Mouse (Mus musculus): Measurements from ENCODE around the gene Tns4. TPM values are rescaled to one million over a fixed set of nuclear protein-coding genes. Genes with fewer than 3 reads are reported as not detected.

Gene Tns4
- 0.42 TPM for polyA plus RNA-seq (2014; fragmentation: Illumina TruSeq; extraction: RNeasy Lipid Tissue Mini Kit (QIAGEN cat#74804); ENCODE audit: low read depth, low replicate concordance)

GRCm38 (mm10) chr11:99089077-99089601 lies at the start of gene Tns4:
Tns4 (minus strand) TSS chr11:99089306.

GRCm38 (mm10) chr11:99041051-99041729 lies 47.9 kb downstream of the Tns4 start, which contains the start of gene Igfbp4:
Igfbp4 (plus strand) TSS chr11:99041244.

GRCm38 (mm10) chr11:99023500-99024467 lies 65.3 kb downstream of the Tns4 start, which contains the start of gene Top2a:
Top2a (minus strand) TSS chr11:99024189.

Other genes with a start within 250 kb of the Tns4 start
- 5.2 TPM for gene Wipf2, start 225.7 kb downstream of the Tns4 start, polyA plus RNA-seq (2014; fragmentation: Illumina TruSeq; extraction: RNeasy Lipid Tissue Mini Kit (QIAGEN cat#74804); ENCODE audit: low read depth, low replicate concordance)
- 0.29 TPM for gene Cdc6, start 181.5 kb downstream of the Tns4 start, polyA plus RNA-seq (2014; fragmentation: Illumina TruSeq; extraction: RNeasy Lipid Tissue Mini Kit (QIAGEN cat#74804); ENCODE audit: low read depth, low replicate concordance)
- gene Rara, start 161.5 kb downstream of the Tns4 start, polyA plus RNA-seq (2014; fragmentation: Illumina TruSeq; extraction: RNeasy Lipid Tissue Mini Kit (QIAGEN cat#74804); ENCODE audit: low read depth, low replicate concordance): 8.3 TPM
- gene Gjd3, start 106.3 kb downstream of the Tns4 start, polyA plus RNA-seq (2014; fragmentation: Illumina TruSeq; extraction: RNeasy Lipid Tissue Mini Kit (QIAGEN cat#74804); ENCODE audit: low read depth, low replicate concordance): not detected
- 0.60 TPM for gene Top2a, start 65.1 kb downstream of the Tns4 start, polyA plus RNA-seq (2014; fragmentation: Illumina TruSeq; extraction: RNeasy Lipid Tissue Mini Kit (QIAGEN cat#74804); ENCODE audit: low read depth, low replicate concordance)
- gene Igfbp4, start 48.1 kb downstream of the Tns4 start, polyA plus RNA-seq (2014; fragmentation: Illumina TruSeq; extraction: RNeasy Lipid Tissue Mini Kit (QIAGEN cat#74804); ENCODE audit: low read depth, low replicate concordance): 96.6 TPM
- gene Ccr7, start 65.8 kb upstream of the Tns4 start, polyA plus RNA-seq (2014; fragmentation: Illumina TruSeq; extraction: RNeasy Lipid Tissue Mini Kit (QIAGEN cat#74804); ENCODE audit: low read depth, low replicate concordance): 0.52 TPM
- 75.9 TPM for gene Smarce1, start 141.7 kb upstream of the Tns4 start, polyA plus RNA-seq (2014; fragmentation: Illumina TruSeq; extraction: RNeasy Lipid Tissue Mini Kit (QIAGEN cat#74804); ENCODE audit: low read depth, low replicate concordance)
- 20.8 TPM for gene Krt222, start 154.8 kb upstream of the Tns4 start, polyA plus RNA-seq (2014; fragmentation: Illumina TruSeq; extraction: RNeasy Lipid Tissue Mini Kit (QIAGEN cat#74804); ENCODE audit: low read depth, low replicate concordance)
- not detected for gene Krt24, start 196.0 kb upstream of the Tns4 start, polyA plus RNA-seq (2014; fragmentation: Illumina TruSeq; extraction: RNeasy Lipid Tissue Mini Kit (QIAGEN cat#74804); ENCODE audit: low read depth, low replicate concordance)
- not detected for gene Krt25, start 233.6 kb upstream of the Tns4 start, polyA plus RNA-seq (2014; fragmentation: Illumina TruSeq; extraction: RNeasy Lipid Tissue Mini Kit (QIAGEN cat#74804); ENCODE audit: low read depth, low replicate concordance)
- not detected for gene Krt26, start 248.7 kb upstream of the Tns4 start, polyA plus RNA-seq (2014; fragmentation: Illumina TruSeq; extraction: RNeasy Lipid Tissue Mini Kit (QIAGEN cat#74804); ENCODE audit: low read depth, low replicate concordance)

Data from heart, adult 10 weeks (tissue).